In the genomic region with DNA sequence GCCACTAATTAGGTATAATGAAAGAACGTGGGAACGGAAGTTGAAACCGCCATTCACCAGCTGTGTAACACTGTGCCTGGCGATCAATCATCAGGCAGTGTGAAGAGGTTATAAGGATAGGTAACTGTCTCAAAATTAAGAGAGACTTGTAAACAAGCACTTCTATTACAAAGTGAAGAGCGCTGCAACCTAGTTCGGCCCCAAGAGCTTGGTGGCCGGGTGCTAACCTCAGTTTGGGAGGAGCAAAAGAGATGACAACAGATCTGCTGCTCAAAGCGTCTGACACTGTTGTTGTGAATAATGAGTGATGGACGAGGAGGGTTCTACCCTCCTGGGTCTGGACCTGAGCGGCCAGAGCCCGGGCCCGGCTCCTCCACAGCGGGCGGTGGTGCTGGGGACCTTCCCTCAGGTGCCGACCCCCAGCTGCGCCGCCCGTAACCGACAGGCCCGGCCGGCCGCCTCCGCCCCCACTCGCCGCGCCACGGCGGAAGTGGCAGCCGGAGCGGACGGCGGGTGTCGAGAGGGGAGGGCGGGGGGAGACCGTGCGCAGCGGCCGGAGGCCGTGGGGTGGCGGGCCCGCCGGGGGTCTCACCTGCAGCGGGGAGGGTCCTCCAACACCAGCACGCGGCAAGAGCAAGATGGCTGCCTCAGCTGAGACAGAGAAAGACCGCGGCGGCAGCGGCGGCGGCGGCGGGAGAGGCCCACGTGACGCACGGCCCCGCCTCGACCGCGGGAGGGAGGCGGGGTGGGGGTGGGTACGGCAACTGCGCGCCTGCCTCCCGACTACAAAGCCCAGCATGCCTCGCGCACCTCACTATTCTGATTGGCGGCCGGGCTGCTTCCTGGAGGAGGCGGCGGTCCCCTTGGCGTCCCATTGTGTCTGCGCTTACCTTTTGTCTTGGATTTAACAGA, we compare ENCODE assay signal across 8 mouse cellular contexts. TPM values are rescaled to one million over a fixed set of nuclear protein-coding genes. Genes with fewer than 3 reads are reported as not detected.
DNase-seq lines count a peak whose midpoint lies in the region; ATAC-seq and TF ChIP-seq lines count a peak whose summit lies in the region.

A gene (minus strand): TSS at position 699 of the 912 bp plus-strand sequence.

- TF ChIP-seq EP300 in heart, adult 2 months (IDR thresholded peaks at IDR 0.05; ENCODE audit: insufficient read depth, low read depth, low read length), result 0 out of 2 replicates have a peak, but pooled peaks have one; percentile 28

- H3K9ac ChIP-seq in embryonic facial prominence, embryonic 13.5 days, result peak within 1 kb of the TSS; percentile 98
- H3K9ac ChIP-seq in heart, adult 2 months (ENCODE audit: low read depth, low read length), result peak within 1 kb of the TSS; percentile 98
- peak within 1 kb of the TSS; percentile 95 for H3K9ac ChIP-seq in limb, embryonic 13.5 days
- peak within 1 kb of the TSS; percentile 88 for H3K9ac ChIP-seq in midbrain, embryonic 16.5 days (ENCODE audit: low read depth, low read length)

- peak; percentile 95 for ATAC-seq in embryonic facial prominence, embryonic 13.5 days (ENCODE audit: insufficient number of reproducible peaks, insufficient read depth, low FRiP score, low TSS enrichment, low read depth)
- ATAC-seq in limb, embryonic 13.5 days (ENCODE audit: low FRiP score, low read depth), result peak; percentile 94
- ATAC-seq in midbrain, embryonic 16.5 days, result peak; percentile 96

- H3K27me3 ChIP-seq in embryonic facial prominence, embryonic 13.5 days, result no peaks in the 10 kb centered on the region
- H3K27me3 ChIP-seq in heart, adult 2 months (ENCODE audit: control insufficient read depth, insufficient read depth, low read length), result no peaks in the 10 kb centered on the region
- no peaks in the 10 kb centered on the region for H3K27me3 ChIP-seq in limb, embryonic 13.5 days
- no peaks in the 10 kb centered on the region for H3K27me3 ChIP-seq in midbrain, embryonic 16.5 days (ENCODE audit: control insufficient read depth, insufficient read depth, low read depth, low read length)

- no peaks in the 10 kb centered on the region for H3K79me2 ChIP-seq in heart, adult 2 months (replicated peaks; ENCODE audit: control insufficient read depth, insufficient read depth, low read length)

- peaks cover 19% of the 10 kb centered on the region for H3K36me3 ChIP-seq in embryonic facial prominence, embryonic 13.5 days
- peaks cover 22% of the 10 kb centered on the region for H3K36me3 ChIP-seq in heart, adult 2 months (ENCODE audit: control insufficient read depth, insufficient read depth, low read length)
- H3K36me3 ChIP-seq in limb, embryonic 13.5 days, result peaks cover 15% of the 10 kb centered on the region
- H3K36me3 ChIP-seq in midbrain, embryonic 16.5 days (ENCODE audit: control insufficient read depth, insufficient read depth, low read length), result peaks cover 2% of the 10 kb centered on the region; the same call in 1 of the 2 replicates

- H3K4me2 ChIP-seq in embryonic facial prominence, embryonic 13.5 days, result peak within 1 kb of the TSS; percentile 76
- peak within 1 kb of the TSS; percentile 83 for H3K4me2 ChIP-seq in limb, embryonic 13.5 days (replicated peaks)
- peak within 1 kb of the TSS; percentile 83 for H3K4me2 ChIP-seq in midbrain, embryonic 16.5 days (ENCODE audit: low read length)

- H3K9me3 ChIP-seq in embryonic facial prominence, embryonic 13.5 days, result no peaks in the 10 kb centered on the region
- no peaks in the 10 kb centered on the region for H3K9me3 ChIP-seq in limb, embryonic 13.5 days
- no peaks in the 10 kb centered on the region for H3K9me3 ChIP-seq in midbrain, embryonic 16.5 days (replicated peaks; ENCODE audit: control insufficient read depth, low read length, poor library complexity, severe bottlenecking)

- H3K4me3 ChIP-seq in embryonic facial prominence, embryonic 13.5 days, result peak within 1 kb of the TSS; percentile 90
- peak within 1 kb of the TSS; percentile 86 for H3K4me3 ChIP-seq in heart, adult 2 months
- peak within 1 kb of the TSS; percentile 89 for H3K4me3 ChIP-seq in limb, embryonic 13.5 days
- peak within 1 kb of the TSS; percentile 57 for H3K4me3 ChIP-seq in midbrain, embryonic 16.5 days (ENCODE audit: low read depth, low read length)

- H3K4me1 ChIP-seq in embryonic facial prominence, embryonic 13.5 days, result peaks cover 30% of the 10 kb centered on the region
- peaks cover 6% of the 10 kb centered on the region for H3K4me1 ChIP-seq in heart, adult 2 months (ENCODE audit: control insufficient read depth, insufficient read depth, low read length)
- peaks cover 37% of the 10 kb centered on the region for H3K4me1 ChIP-seq in limb, embryonic 13.5 days
- peaks cover 34% of the 10 kb centered on the region for H3K4me1 ChIP-seq in midbrain, embryonic 16.5 days (ENCODE audit: control insufficient read depth, insufficient read depth, low read length)

- WGBS in embryonic facial prominence, embryonic 13.5 days, result under 1% methylated on average over 67 of the region's 73 CpGs
- WGBS in heart, adult 2 months, result under 1% methylated on average over 71 of the region's 73 CpGs
- under 1% methylated on average over 70 of the region's 73 CpGs for WGBS in limb, embryonic 13.5 days
- 0% methylated on average over 43 of the region's 73 CpGs for WGBS in midbrain, embryonic 16.5 days

- no peak for TF ChIP-seq CTCF in heart, adult 2 months (IDR thresholded peaks at IDR 0.05)

- TF ChIP-seq POLR2A in heart, adult 2 months (IDR thresholded peaks at IDR 0.05; ENCODE audit: insufficient read depth, low read depth, low read length), result peak; percentile 54; the same call in 1 of the 2 replicates

- H3K27ac ChIP-seq in embryonic facial prominence, embryonic 13.5 days, result peak within 1 kb of the TSS; percentile 100
- peak within 1 kb of the TSS; percentile 96 for H3K27ac ChIP-seq in heart, adult 2 months
- peak within 1 kb of the TSS; percentile 99 for H3K27ac ChIP-seq in limb, embryonic 13.5 days
- H3K27ac ChIP-seq in midbrain, embryonic 16.5 days (ENCODE audit: low read length), result peak within 1 kb of the TSS; percentile 93

- intact Hi-C loops in heart, adult 2 months (cut with DNase I), result loop anchor here (2.0 to 5.0 kb wide), 2 partner anchors 52 to 216 kb away; a partner anchor contains a TSS

- peak; percentile 89 for DNase-seq in 3134 (ENCODE audit: extremely low read depth, insufficient read length, low spot score)
- peak; percentile 93 to 95 for DNase-seq in adrenal gland, postnatal 36 days
- DNase-seq in heart, adult 2 months, result peak; percentile 92 to 94
- peak; percentile 88 for DNase-seq in kidney, adult 8-10 months
- peak; percentile 84 to 93 for DNase-seq in spleen, postnatal 10 days (ENCODE audit: low spot score in 2 of 2)

RNA-seq across cellular contexts. Expression of the gene that starts here (rescaled TPM):
- 100 to 1,000 TPM; 112 to 159 TPM for total RNA-seq in adrenal gland, postnatal 36 days (2021)
- 180 and 199 TPM in 2 replicates for polyA plus RNA-seq in embryonic facial prominence, embryonic 13.5 days (2015; fragmentation: Nextera tagmentation; extraction: Ambion mirVana)
- 10 to 100 TPM; 70.1 to 78.1 TPM for total RNA-seq in heart, adult 2 months (2021)
- 18.5 and 33.8 TPM in 2 replicates for polyA plus RNA-seq in heart, adult 2 months (2012; rRNA removed)
- polyA plus RNA-seq in limb, embryonic 13.5 days (2015; fragmentation: Nextera tagmentation; extraction: Ambion mirVana), result 198 and 209 TPM in 2 replicates
- polyA plus RNA-seq in midbrain, embryonic 16.5 days (2015; fragmentation: Nextera tagmentation; extraction: Ambion mirVana), result 177 and 189 TPM in 2 replicates

Comparison
In these comparisons a context has a peak if more than half of its experiments do, and no peak if none do; other contexts are left out.
1. Peak in every context shown above with its lines: DNase-seq, ATAC-seq, H3K4me3 ChIP-seq and H3K27ac ChIP-seq.